Mouse (Mus musculus) thymus, adult 2 months (tissue): ENCODE results near the gene Nox4.

Experiments
- CTCF ChIP-seq: fragments of 200-500 bp; IDR thresholded peaks from 2 replicates; pipeline ENCODE4 v1.5.1; 2012; ENCODE audit warnings: mild to moderate bottlenecking, control low read depth, low read length, moderate library complexity, borderline replicate concordance; ENCODE audit not compliant: control insufficient read depth, poor library complexity, insufficient read depth; ENCODE audit errors: extremely low read depth
- POLR2A ChIP-seq: fragments of 200-500 bp; IDR thresholded peaks from 2 replicates; pipeline ENCODE4 v1.6.1; 2012; ENCODE audit warnings: mild to moderate bottlenecking, low read length, control low read depth, moderate library complexity; ENCODE audit not compliant: control insufficient read depth, poor library complexity, insufficient read depth; ENCODE audit errors: extremely low read depth

DNA sequence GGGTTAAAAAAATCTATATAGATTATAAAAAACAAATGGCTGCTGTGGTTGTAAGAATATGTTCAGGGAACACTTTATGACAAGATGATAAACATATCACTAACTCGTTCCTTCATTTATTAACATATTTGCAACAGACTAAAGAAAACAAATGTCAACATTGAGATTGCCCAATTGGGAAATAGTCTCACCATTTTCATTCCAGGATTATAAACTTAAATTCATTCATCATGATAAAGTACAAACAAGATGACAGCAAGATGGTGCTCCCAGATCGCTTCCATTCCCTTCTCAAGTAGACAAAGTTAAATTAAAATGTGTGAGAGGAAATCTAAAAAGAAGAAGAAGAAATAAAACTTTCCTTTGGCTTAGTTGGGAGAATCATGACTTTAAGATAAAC lies 124.9 kb downstream of the Nox4 start:
- TF ChIP-seq CTCF (no peak), POLR2A (no peak)
